Mouse (Mus musculus) C2C12 (cell line): ENCODE data around the gene Qprt.

Experiments
- CEBPB ChIP-seq: IDR thresholded peaks from one replicate; pipeline ENCODE4 v1.6.1; 2011; ENCODE audit warnings: low read depth, mild to moderate bottlenecking, control low read depth, moderate library complexity
- CTCF ChIP-seq: IDR thresholded peaks from one replicate; pipeline ENCODE4 v1.5.1; 2011; ENCODE audit not compliant: control insufficient read depth, insufficient read depth, insufficient read length
- FOSL1 ChIP-seq: IDR thresholded peaks from one replicate; pipeline ENCODE4 v1.8.0; 2011; ENCODE audit warnings: mild to moderate bottlenecking, low read length; ENCODE audit not compliant: poor library complexity, insufficient read depth, severe bottlenecking
- MAX ChIP-seq: IDR thresholded peaks from one replicate; pipeline ENCODE4 v1.6.1; 2011; ENCODE audit warnings: mild to moderate bottlenecking, control low read depth
- MYOD1 ChIP-seq: IDR thresholded peaks from one replicate; pipeline ENCODE4 v1.6.1; 2011; ENCODE audit warnings: low read depth; ENCODE audit not compliant: control insufficient read depth, insufficient read length
- MYOG ChIP-seq: IDR thresholded peaks from one replicate; pipeline ENCODE4 v1.6.1; 2011; ENCODE audit not compliant: control insufficient read depth, insufficient read length; ENCODE audit errors: extremely low read depth
- USF1 ChIP-seq: IDR thresholded peaks from one replicate; pipeline ENCODE4 v1.6.1; 2011; ENCODE audit warnings: low read depth, mild to moderate bottlenecking, control low read depth, moderate library complexity

DNA sequence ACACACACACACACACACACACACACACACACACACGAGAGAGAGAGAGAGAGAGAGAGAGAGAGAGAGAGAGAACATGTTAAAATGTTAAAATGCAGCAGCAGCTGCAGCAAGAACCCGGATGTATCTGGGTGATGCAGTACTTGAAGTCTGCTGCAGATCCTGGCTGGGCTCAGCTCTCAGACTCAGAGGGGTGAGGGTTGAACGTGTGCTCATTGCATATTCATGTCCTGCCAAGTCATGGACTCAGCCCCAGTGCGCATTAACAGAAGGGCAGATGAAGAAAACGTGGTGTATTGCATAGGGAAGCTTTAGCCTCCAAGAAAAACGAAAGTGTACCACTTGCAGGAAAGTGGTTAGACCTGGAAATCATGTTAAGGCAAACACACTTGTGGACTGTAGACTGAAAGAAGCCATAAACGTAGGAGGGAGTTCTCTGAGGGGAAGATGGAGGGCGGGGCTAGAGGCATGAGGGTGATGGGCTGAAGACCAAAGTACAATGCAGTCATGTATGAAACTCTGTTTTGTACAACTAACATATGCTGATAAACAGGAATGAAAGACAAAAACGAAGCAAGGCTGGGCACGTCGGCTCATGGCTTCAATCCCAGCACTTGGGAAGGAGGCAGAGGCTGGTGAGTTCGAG lies 8.3 kb downstream of the Qprt start:
- TF ChIP-seq CTCF = no peak
- TF ChIP-seq MYOG = no peak
- TF ChIP-seq MAX = no peak
- TF ChIP-seq CEBPB = no peak
- TF ChIP-seq USF1 = no peak
- no peak for TF ChIP-seq MYOD1
- TF ChIP-seq FOSL1 = no peak
